Mouse (Mus musculus) adrenal gland, postnatal 4 days (tissue): ENCODE results near the gene Prss53. TPM values are rescaled to one million over a fixed set of nuclear protein-coding genes. Genes with fewer than 3 reads are reported as not detected.
"Not testable (repeated sequence)": the region's sequence is repeated elsewhere in the genome, so short reads cannot be mapped to it uniquely, and the experiment has no call there.

ENCODE experiments used
- DNase-seq, 2 experiments: peaks; one replicate each; pipeline ENCODE4 v3.0.0; 2021 to 2022; ENCODE audit warnings: low spot score in 2 of 2, mixed read lengths in 2 of 2
- total RNA-seq, 2 experiments: library from RNA; stranded (reverse); gene quantifications; 2 replicates each; pipeline ENCODE4 v1.2.3; 2021

The Prss53 gene
- total RNA-seq, 2 experiments from 2014 or later, result 0.87 to 2.9 TPM

DNA sequence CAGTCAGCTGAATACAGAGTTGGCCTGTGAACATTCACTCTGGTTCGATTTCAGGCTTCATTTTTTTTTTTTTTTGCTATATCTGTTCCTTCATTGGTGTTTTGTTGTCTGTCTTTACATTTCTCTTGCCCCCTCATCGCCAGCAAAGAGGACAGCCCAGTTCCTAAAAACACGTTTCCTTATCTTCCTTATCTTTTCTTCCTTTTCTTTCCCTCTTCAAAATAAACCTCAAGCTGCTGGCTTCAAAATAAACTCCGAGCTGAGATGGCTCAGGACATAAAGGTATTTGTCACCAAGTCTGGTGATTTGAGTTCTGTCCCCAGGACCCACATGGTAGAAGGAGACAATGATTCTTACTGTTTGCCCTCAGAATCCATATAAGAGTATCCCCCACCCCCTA is 22.2 kb upstream of the Prss53 start:
- DNase-seq, result no peak

DNA sequence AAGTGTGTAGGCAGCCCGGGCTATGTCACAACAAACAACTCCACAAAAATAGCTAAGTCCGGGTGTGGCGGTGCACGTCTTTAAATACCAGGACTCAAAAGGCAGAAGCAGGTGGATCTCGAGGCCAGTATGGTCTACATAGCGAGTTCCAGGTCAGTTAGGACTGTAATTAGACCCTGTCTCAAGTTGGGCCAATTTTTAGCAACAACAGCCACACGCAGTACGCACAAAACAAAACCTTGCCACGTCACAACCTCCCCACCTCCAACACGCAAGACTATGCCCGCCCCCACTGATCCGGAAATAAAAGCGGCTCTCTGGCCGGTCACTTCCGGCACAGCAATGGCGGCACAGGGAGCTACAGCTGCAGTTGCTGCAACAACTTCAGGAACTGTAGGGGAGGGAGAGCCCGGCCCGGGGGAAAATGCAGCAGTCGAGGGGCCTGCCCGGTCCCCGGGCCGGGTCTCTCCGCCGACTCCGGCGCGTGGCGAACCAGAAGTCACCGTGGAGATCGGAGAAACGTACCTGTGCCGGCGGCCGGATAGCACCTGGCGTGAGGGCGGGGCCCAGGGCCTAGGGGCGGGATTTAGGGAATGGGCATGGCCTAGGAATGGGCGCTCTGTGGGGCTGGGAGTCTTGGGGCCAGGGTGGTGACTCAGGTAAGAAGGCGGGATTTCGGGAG is 21.6 kb upstream of the Prss53 start, which contains the start of gene Kat8:
TSS of gene Kat8 (plus strand) at position 327 of the 682 bp plus-strand sequence.
- peak; percentile 76 to 86 for DNase-seq

DNA sequence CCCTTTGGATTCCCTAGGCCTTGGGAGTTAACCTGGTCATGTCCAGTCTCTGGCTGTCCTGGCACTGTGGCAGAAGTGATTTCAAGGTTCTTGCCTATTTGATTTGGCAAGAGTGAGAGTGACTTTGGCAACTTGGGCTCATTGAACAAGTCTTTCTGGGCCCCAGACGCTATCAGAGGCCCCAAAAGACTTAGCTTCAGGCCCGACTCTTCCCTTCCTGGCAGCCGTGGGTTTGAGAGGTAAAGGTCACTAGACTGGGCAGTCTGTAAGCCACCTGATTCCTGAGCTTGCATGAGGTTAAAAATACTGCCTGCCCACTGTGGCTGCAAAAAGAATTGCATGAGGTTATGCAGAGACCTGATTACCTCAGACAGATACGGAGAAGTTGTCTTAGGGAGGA is 17.9 kb upstream of the Prss53 start:
- DNase-seq, result no peak

DNA sequence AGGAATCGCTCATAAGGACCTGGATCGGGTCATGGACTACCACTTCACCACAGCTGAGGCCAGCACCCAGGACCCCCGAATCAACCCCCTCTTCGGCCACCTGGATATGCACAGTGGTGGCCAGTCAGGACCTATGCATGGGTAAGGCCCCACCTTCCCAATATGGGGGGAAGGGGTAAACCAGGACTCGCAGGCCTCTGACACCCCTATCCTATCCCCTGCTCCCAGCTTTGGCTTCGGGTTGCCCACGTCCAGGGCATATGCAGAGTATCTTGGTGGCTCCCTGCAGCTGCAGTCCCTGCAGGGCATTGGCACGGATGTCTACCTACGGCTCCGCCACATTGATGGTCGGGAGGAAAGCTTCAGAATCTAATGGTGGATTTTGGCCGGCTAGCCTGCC is 17.2 kb upstream of the Prss53 start:
- DNase-seq, result no peak

DNA sequence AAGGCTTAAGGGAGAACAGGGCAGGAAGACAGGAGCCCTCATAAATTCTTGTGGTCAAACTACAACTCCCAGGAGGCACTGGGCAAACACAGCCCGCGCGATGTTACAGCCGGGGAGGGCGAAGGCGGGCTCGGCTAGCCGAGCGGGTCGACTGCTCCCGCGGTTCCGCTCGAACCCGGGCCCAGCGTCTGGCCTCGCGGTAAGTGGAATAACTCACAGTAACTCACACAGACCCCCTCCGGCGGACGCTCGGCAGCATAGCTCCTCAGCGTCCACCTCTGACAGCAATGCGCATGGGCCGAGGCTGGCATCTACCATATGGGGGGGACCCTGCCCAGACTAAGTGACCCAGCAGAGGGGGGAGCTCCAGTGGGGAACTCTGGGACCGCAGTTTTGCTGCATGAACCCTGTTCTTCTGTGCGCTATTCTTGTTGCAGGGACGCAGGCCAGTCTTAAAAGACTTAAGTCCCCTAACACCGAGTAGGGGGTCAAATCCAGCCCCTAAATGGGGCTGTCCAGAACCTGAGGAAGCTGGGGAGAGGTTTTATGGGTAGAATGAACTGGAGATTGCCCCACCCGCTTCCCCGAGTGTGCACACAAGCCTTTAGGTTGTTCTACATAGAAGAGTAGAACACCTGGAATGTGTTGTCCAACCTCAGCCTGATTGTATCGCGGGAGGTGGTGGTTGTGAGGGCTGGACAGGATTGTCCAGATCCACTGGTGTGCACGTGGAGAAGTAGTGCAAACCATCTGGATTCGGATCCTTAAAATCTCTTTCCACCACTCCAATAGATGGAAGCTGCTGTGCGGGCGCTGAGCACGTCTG is 13.4 kb upstream of the Prss53 start, which contains the start of gene Bckdk:
TSS of gene Bckdk (plus strand) at position 112 of the 826 bp plus-strand sequence.
- DNase-seq, result peak; percentile 52 to 62

DNA sequence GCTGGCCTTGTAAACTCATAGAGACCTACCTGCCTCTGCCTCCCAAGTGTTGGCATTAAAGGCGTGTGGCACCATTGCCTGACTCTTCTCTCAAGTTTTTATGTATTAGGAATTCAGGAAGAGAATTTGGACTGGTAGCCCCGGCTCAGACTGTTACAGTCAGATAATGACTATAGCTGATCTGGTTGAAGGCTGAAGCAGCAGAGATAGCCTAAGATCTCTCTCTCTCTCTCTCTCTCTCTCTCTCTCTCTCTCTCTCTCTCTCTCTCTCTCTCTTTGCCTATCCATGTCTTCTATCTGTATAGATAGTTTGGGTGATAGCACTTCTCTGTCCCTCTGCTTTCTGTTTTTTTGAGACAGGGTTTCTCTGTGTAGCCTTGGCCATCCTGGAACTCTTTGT is 11.0 kb upstream of the Prss53 start:
- no peak for DNase-seq

DNA sequence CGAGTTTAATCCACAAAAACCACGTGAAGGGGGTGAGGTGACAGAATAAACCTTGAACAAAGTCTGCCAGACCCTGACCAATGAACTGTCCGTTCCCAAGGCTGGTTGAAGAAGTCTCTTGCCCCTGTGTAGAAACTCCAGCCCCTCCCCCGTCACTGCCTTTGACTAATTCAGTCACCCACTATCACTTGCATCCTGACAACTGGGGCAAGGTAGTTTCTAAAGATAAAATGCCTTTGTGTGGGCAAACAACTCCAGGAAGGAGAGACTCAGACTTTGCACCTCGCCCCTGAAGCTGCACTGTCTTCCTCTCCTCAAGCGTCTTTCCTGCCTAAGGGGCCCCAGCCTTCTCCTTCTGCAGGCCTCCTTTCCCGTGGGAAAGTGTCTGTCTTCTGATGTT is 9.2 kb upstream of the Prss53 start:
- DNase-seq, result no peak

DNA sequence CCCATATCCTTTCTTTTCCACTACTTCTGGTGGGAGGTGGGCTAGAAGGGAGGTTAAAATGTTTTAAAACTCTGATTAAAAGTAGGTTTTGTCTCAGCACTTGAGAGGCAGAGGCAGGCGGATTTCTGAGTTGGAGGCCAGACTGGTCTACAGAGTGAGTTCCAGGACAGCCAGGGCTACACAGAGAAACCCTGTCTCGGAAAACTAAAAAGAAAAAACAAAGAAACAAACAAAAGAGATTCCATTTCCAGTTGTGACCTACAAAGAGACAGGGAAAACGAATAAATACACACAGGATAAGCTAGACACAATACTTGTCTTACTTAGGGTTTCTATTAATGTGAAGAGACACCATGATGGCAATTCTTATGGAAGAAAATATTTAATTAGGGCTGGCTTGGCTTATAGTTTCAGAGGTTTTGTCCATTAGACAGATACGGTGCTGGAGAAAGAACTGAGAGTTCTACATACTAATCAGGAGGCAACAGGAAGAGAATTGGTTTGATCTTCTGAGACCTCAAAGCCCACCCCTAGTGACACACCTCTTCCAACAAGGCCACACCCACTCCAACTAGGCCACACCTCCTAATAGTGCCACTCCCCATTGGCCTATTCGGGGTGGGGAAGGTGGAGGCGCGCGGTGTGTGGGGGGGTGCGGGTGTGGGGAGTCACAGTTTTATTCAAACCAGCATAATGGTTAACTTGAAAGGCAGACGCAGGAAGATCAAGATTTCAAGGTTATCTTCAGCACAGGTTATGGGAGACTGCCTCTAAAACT is 7.6 kb upstream of the Prss53 start:
- DNase-seq, result no peak

DNA sequence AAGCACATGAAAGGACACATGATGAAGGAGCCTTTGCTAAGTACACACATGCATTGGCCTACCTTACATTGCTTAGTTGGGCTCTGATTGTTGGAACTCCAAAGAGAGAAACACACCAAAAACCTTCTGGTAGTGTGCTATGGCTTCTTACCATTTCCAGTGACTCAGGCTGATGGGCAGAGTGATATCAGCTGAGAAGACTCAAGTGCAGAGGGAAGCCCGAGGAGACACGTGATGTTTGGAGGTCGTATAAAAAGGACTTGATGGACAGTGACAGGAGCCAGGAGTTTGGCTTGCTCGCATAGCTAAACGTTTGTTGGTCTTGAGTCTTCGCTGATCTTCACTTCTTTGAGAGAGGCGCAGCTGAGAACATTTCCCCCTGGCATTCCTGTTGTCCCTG is 6.8 kb upstream of the Prss53 start:
- no peak for DNase-seq

DNA sequence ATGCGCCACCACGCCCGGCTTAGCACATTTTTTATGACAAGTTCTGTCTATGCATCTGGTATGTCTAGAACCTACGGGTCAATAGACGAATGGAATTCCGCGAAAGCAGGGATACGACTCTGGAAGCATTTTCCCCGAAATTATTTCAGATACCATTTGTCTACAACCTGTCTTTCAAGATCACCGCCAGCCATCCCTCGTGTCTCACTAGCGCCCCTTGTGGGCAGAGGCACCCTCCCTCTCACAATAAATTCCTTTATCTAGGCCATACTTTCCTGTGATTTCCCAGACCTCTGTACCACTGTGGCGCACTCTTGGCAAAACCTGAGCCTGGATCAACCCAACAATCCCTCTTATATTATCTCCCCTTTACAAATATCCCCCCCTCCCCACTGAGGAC is 5.6 kb upstream of the Prss53 start:
- DNase-seq, result no peak

DNA sequence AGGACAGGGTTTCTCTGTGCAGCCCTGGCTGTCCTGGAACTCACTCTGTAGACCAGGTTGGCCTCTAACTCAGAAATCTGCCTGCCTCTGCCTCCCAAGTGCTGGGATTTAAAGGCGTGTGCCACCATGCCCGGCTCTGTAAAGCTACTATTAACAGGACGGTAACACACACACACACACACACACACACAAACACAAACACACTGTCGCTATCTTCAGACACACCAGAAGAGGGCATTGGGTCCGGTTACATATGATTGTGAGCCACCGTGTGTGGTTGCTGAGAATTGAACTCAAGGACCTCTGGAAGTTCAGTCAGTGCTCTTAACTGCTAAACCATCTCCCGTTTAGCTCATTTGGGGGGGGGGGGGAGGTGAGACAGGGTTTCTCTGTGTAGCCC is 5.1 kb upstream of the Prss53 start:
- not testable (repeated sequence) for DNase-seq

DNA sequence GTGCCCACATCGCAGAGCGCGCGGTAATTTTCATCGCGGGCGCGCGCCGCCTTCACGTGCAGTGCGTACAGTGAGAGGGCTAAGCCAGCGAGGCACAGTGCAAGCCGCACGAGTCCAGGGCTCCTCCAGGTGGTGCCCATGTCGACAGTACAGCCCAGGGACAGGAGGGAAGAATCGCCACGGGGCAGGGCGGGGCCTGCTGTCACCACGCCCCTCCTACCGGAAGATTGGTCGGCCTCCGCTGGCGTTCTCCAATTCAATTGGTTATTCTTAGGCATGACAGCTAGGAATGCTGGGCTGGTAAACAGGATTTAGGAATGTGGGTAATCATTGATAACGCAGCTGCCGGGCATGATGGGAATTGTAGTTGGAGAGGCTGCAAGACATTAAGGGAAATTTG is 4.7 kb upstream of the Prss53 start, which contains the start of the genes Gm21974 and Vkorc1:
TSS of gene Gm21974 (minus strand) at position 13 of the 400 bp plus-strand sequence.
TSS of gene Vkorc1 (minus strand) at position 176 of the 400 bp plus-strand sequence.
- DNase-seq, result peak; percentile 81 to 89

DNA sequence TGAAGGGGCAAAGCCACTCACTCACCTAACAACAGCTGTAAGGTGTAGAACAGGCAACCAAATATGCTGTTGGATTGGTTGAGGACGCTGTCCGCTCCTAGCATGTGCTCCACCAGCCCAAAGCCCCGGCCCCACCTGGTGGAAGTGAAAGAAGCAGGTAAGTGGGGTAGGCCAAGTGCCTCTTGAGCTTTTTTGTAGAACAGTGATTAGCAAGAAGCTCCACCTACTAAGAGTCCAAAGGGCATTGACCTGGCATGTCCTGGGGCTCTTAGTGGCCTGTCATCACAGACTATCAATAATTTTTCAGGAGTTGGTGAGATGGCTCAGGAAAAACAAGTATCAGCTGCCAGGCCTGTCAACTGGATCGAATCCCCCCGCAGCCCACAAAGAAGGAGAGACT is 3.7 kb upstream of the Prss53 start:
- no peak for DNase-seq

DNA sequence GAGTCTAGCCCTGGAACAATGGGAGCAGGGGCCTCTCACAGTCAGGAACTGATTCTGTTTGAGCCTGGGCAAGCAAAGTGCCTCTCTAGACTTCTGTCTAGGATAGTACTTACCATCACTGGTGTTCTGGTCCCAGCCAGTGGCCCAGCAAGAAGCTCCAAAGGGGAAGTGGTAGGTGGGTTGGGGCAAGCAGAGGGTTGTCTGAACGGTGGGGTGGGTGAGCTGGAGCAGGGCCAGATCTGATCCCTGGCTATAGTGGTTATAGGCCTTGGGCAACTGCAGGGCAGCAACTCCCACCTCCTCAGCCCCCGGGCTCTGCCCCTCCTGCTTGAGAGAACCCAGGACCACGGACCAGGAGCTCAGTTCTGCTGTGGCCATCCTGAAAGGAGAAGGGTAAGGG is 1.9 kb downstream of the Prss53 start:
- DNase-seq, result no peak

DNA sequence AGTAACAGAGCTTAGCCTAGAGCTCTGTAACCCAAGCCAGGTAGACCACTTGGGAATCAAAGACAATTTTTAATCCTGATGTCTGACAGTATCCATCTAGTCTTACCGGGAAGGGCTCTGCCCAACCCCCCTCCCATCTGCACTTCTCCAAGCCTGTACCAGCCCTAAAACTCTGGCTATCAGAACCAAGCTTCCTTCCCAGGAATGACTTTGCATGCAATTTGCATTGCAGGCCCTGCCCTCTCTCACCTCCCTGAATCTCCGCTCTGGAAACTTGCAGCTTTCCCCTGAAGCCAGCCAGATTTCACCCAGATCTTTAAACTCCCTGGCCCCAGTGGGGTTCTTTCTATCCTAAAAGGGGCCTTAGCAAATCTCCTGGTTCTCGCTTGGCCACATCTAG is 3.0 kb downstream of the Prss53 start:
- DNase-seq, result no peak

DNA sequence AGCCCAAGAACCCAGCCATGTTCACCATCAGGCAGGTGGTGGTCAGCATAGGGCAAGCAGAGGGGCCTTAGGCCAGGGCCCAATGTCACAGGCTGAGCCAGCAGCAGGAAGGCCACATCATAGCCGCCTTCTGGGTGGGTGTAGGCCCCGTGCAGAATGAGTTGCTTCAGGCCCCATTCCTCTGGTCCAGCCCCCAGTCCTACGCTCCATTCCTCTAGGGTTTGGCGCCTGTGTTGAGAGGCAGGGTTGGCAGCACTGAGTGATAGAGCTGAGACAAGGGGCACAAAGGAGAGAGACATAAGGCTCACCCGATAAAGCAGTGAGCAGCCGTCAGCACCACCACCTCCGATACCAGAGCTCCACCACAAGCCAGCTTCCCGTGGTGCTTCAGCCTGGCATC is 3.6 kb downstream of the Prss53 start:
- DNase-seq, result no peak

DNA sequence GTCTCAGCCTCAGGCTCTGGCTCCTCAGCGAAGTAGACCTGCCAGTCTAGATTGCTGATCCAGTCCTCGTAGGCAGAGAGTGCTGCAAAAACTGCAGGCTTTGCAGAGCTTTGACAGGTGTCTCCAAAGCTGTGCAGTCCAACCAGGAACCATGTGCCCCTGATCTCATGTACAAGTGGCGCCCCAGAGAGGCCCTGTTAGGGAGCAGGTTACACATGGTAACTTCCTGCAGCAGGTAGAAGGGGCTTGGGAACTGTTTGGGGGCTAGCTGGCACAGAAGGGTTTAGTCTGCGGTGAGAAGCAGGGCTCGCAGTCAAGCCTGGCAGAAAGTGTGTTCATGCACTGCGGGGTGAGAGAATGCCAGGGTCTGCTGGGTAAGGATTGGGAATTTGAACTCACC is 4.2 kb downstream of the Prss53 start:
- DNase-seq, result no peak

DNA sequence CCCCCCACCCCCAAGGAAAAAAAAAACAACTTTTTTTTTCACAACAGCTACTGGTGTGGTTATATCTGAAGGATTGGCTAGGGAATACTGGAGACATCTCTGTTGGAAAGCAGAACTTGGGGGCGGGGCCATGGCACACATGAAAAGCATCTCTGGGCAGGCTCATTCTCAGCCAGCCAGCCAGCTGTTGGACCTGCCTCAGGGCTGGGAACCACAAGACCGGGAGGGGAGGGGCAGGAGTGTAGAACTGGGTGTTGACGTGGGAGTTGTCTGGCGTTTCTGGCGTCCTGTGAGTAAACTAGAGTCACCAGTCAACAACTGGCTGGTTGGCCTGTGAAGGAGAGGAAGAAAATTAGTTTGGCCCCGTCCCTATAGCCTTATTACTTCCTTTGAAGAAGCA is 4.8 kb downstream of the Prss53 start:
- DNase-seq, result no peak

DNA sequence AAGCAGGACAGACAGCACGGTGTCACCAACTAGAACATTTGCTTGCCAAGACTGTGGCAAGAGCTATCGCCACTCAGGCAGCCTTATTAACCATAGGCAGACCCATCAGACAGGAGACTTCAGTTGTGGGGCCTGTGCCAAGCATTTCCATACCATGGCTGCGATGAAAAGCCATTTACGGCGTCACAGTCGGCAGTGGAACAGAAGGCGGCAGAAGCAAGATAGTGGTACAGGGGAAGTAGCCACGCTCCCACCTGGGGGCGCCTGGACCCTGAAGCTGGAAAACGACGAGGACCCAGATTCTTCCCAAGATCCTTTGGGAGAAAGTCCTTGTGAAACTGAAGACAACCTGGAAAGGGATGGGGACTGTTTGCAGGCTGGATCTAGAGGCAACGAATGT is 10.3 kb downstream of the Prss53 start:
- no peak for DNase-seq

DNA sequence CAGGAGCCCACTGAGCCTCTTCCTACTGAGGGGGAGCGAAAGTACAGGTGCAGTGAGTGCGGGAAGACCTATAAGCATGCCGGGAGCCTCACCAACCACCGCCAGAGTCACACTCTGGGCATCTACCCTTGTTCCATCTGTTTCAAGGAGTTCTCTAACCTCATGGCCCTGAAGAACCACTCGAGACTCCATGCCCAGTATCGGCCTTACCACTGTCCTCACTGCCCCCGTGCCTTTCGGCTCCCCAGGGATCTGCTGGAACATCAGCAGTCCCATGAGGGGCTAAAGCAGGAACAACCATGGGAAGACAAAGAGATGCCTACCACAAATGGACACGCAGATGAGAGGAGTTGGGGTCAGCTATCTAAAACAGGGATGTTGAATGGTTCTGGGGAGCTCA is 11.5 kb downstream of the Prss53 start:
- DNase-seq, result no peak

DNA sequence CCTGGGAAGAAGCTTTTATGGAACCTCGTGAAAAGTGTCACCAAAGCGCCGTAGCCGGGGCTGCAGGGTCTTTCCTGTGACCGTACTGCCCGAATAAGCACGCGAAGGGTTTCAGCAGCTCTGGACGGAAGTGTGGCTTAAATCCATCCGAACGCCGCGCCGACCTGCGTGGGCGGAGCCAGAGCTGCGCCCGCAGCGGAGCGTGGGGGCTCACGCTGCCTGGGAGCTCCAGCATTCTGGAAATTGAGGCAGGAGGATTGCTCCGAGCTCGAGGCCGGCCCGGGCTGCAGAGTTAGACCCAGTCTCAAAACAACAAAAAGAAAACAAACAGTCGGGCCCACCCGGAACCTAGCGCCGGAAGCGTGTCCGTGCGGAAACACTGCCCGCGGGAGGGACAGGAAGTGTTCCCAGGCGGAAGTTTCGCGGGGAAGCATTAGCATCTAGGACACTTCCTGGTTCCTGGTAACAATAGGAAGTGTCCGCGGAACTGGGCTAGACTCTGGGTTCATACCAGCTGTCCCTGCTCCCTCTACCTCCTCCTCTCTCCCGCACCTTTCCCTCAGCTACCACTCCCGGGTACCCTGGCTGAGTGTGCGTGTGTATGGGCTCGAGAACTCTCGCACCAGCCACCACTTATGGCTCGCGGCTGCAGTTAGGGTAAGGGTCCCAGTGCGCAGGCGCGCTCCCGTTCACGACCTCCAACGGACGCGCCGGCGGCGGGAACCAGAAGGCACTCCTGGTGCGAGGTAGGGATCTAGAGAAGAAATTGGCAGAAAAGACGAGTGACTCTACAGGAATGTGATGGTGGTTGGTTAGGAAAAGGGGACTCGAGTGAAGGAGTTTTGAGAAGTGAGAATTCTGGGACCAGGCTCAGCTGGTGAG is 14.1 kb downstream of the Prss53 start, which contains the start of gene Zfp668:
TSS of gene Zfp668 (minus strand) at position 362 of the 882 bp plus-strand sequence.
- peak; percentile 76 to 83 for DNase-seq
